Mouse (Mus musculus): ENCODE results near the gene Gm20479. TPM values are rescaled to one million over a fixed set of nuclear protein-coding genes. Genes with fewer than 3 reads are reported as not detected.
A peak's percentile ranks its signal among the peaks of the same experiment; 100 is the strongest.

The Gm20479 gene
- polyA plus RNA-seq, 1 experiment from 2014 or later, result not detected

DNA sequence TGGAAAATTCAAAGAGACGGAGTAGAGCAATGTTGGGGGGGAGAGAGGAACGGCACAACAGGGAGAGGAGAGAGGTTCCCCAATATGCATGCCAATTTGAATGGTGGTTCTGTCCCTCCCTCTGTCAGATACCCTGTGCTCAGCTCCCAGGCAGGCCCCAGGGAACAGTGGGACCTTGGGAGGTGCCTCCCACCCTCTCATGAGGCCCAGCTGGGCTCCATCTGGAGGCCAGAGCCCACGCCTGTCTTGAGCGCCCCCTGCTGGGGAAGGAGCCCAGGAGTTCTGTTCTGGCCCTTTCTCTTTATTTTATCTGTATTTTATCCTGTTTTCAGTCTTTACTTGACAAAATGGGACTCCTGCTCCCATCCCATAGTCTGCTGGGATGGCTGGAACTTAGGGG lies 27.5 kb upstream of the Gm20479 start:
- peaks cover 10% of the 10 kb centered on the region; the same call in 1 of the 2 replicates for H3K27me3 ChIP-seq
- ATAC-seq, result no peak
- no peaks in the 10 kb centered on the region for H3K9me3 ChIP-seq
- 33% methylated on average over 4 of the region's 4 CpGs for WGBS
- H3K4me2 ChIP-seq (replicated peaks), result no peak overlapping the region
- no peak overlapping the region for H3K27ac ChIP-seq
- no peaks in the 10 kb centered on the region for H3K36me3 ChIP-seq
- 0 out of 2 replicates have a peak, but pooled peaks cover 3% of the 10 kb centered on the region for H3K4me1 ChIP-seq (replicated peaks)
- no peak overlapping the region for H3K4me3 ChIP-seq (replicated peaks)
- no peak overlapping the region for H3K9ac ChIP-seq (replicated peaks)

- Histone ChIP-seq H3K27me3 (peaks cover 15% of the 10 kb centered on the region), H3K36me3 (no peaks in the 10 kb centered on the region), H3K27ac (no peak overlapping the region), H3K9ac (replicated peaks) (0 out of 2 replicates have a peak overlapping the region, but pooled peaks have one; percentile 7), H3K4me3 (replicated peaks) (no peak overlapping the region), H3K4me1 (replicated peaks) (0 out of 2 replicates have a peak, but pooled peaks cover 3% of the 10 kb centered on the region), H3K4me2 (replicated peaks) (no peak overlapping the region), H3K9me3 (no peaks in the 10 kb centered on the region)
- 64% methylated on average over 5 of the region's 5 CpGs for WGBS
- no peak for ATAC-seq
Measured at GRCm38 (mm10) chr7:27384134-27384533, 26.9 kb upstream of the Gm20479 start.

GRCm38 (mm10) chr7:27383233-27383632 lies 26.0 kb upstream of the Gm20479 start:
- Histone ChIP-seq H3K4me3 (replicated peaks) (no peak overlapping the region), H3K9ac (replicated peaks) (no peak overlapping the region), H3K27ac (no peak overlapping the region), H3K27me3 (peaks cover 21% of the 10 kb centered on the region), H3K36me3 (no peaks in the 10 kb centered on the region), H3K4me2 (replicated peaks) (no peak overlapping the region), H3K9me3 (no peaks in the 10 kb centered on the region), H3K4me1 (replicated peaks) (0 out of 2 replicates have a peak, but pooled peaks cover 3% of the 10 kb centered on the region)
- no peak for ATAC-seq
- 84% methylated on average over 1 of the region's 1 CpGs for WGBS

DNA sequence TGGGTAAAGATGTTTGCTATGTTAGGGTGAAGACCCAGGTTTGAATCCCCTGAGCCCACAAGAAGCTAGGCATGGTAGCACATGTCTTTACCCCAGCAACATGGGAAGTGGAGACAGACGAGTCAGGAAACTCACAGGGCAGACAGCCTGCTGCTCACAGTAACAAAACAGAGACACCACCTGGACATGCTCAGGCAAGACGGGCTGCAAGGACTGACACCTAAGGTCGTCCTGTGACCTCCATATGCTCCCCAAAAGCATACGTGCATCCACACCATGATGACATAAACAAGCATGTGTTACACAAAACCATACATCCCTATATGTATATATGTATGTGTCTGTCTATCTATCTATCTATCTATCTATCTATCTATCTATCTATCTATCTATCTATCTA lies 24.3 kb upstream of the Gm20479 start:
- 61% methylated on average over 4 of the region's 4 CpGs for WGBS
- no peak overlapping the region for H3K27ac ChIP-seq
- no peak overlapping the region for H3K4me2 ChIP-seq (replicated peaks)
- H3K9me3 ChIP-seq, result no peaks in the 10 kb centered on the region
- no peak overlapping the region for H3K9ac ChIP-seq (replicated peaks)
- no peak overlapping the region for H3K4me3 ChIP-seq (replicated peaks)
- H3K27me3 ChIP-seq, result peaks cover 35% of the 10 kb centered on the region
- no peak for ATAC-seq
- H3K4me1 ChIP-seq (replicated peaks), result 0 out of 2 replicates have a peak, but pooled peaks cover 3% of the 10 kb centered on the region
- no peaks in the 10 kb centered on the region for H3K36me3 ChIP-seq

GRCm38 (mm10) chr7:27381009-27381408 lies 23.8 kb upstream of the Gm20479 start:
- no peak for ATAC-seq
- H3K27me3 ChIP-seq, result peaks cover 40% of the 10 kb centered on the region

DNA sequence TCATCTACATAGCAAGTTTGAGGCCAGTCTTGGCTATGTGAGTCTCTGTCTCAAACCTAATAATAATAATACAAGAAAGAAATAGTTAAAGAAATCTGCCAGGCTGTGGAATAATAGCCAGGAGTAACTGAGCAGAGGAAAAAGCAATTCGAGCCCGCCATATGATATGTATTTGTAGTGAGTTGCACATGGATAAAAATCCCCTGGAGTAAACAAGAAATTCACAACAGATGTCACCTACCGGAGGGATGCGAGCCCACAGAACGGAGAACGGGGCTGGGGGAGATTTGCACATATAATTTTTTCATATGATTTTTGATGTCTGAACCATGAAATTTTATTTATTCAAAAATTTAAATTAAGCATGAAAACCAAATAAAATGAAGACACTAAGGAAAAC lies 22.6 kb upstream of the Gm20479 start:
- 0 out of 2 replicates have a peak, but pooled peaks cover 6% of the 10 kb centered on the region for H3K4me1 ChIP-seq (replicated peaks)
- 79% methylated on average over 6 of the region's 6 CpGs for WGBS
- no peak overlapping the region for H3K4me2 ChIP-seq (replicated peaks)
- no peaks in the 10 kb centered on the region for H3K9me3 ChIP-seq
- H3K36me3 ChIP-seq, result no peaks in the 10 kb centered on the region
- no peak overlapping the region for H3K4me3 ChIP-seq (replicated peaks)
- H3K9ac ChIP-seq (replicated peaks), result no peak overlapping the region
- no peak overlapping the region for H3K27ac ChIP-seq
- ATAC-seq, result no peak
- H3K27me3 ChIP-seq, result peaks cover 51% of the 10 kb centered on the region

More at GRCm38 (mm10) chr7:27381009-27381408, 23.8 kb upstream of the Gm20479 start:
- Histone ChIP-seq H3K36me3 (no peaks in the 10 kb centered on the region), H3K4me1 (replicated peaks) (0 out of 2 replicates have a peak, but pooled peaks cover 3% of the 10 kb centered on the region), H3K27ac (no peak overlapping the region), H3K4me3 (replicated peaks) (no peak overlapping the region), H3K9me3 (no peaks in the 10 kb centered on the region), H3K9ac (replicated peaks) (no peak overlapping the region), H3K4me2 (replicated peaks) (no peak overlapping the region)
- WGBS, result 59% methylated on average over 1 of the region's 1 CpGs

GRCm38 (mm10) chr7:27378431-27378830 lies 21.2 kb upstream of the Gm20479 start:
- Histone ChIP-seq H3K36me3 (no peaks in the 10 kb centered on the region), H3K4me2 (replicated peaks) (no peak overlapping the region), H3K9ac (replicated peaks) (no peak overlapping the region), H3K4me3 (replicated peaks) (no peak overlapping the region), H3K27ac (no peak overlapping the region), H3K4me1 (replicated peaks) (0 out of 2 replicates have a peak, but pooled peaks cover 3% of the 10 kb centered on the region), H3K9me3 (no peaks in the 10 kb centered on the region), H3K27me3 (peaks cover 64% of the 10 kb centered on the region)
- ATAC-seq, result no peak
- 21% methylated on average over 4 of the region's 4 CpGs for WGBS

DNA sequence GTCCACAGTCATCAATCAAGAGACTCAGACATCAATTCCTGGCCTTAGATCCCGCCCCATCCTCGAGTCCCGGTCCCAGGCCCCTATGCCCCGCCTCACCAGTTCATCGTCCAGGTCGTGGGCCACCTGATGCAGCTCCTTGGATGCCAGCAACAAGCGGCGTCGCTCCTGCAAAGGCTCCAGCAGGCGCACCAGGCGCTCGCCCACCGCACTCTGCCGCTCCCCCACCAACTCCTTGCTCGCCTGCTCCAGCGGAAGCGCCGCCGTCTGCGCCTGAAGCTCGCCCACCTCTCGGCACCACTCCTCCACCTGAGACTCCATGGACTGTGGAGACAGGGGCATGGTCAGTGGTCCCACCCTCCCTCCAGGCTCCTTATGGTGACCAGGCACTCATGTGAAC lies 18.1 kb upstream of the Gm20479 start:
- Histone ChIP-seq H3K27ac (no peak overlapping the region), H3K27me3 (peaks cover 86% of the 10 kb centered on the region), H3K9ac (replicated peaks) (no peak overlapping the region), H3K4me3 (replicated peaks) (no peak overlapping the region), H3K9me3 (0 out of 2 replicates have a peak, but pooled peaks cover 2% of the 10 kb centered on the region), H3K36me3 (no peaks in the 10 kb centered on the region), H3K4me1 (replicated peaks) (peaks cover 8% of the 10 kb centered on the region), H3K4me2 (replicated peaks) (peak overlapping the region; percentile 25)
- no peak for ATAC-seq
- 2% methylated on average over 22 of the region's 22 CpGs for WGBS

- peak overlapping the region; percentile 8; the same call in 1 of the 2 replicates for H3K4me3 ChIP-seq (replicated peaks)
- 0 out of 2 replicates have a peak, but pooled peaks cover 5% of the 10 kb centered on the region for H3K36me3 ChIP-seq
Measured at GRCm38 (mm10) chr7:27371715-27372462, 14.7 kb upstream of the Gm20479 start.

DNA sequence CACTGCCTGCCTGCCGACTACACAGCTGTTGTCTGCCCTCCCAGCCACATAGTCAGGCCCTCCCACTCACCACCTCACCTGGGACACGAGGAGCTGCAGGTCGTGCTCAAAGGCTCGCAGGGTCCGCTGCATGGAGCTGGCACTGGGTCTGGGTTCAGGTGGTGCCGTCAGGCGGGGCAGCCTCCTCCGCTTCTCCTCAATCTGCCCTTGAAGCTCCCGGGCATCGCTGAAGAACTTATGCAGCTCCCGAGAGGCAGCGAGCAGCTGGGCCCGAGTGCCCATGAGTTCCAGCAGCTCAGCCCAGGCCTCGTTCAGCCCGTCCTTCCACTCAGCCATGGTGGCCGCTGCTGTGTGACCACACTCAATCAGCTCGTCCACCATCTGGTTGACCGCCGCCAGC lies 11.9 kb upstream of the Gm20479 start:
- Histone ChIP-seq H3K9ac (replicated peaks) (no peak overlapping the region), H3K4me1 (replicated peaks) (peaks cover 11% of the 10 kb centered on the region), H3K27me3 (peaks cover 100% of the 10 kb centered on the region), H3K27ac (no peak overlapping the region), H3K4me2 (replicated peaks) (no peak overlapping the region), H3K36me3 (0 out of 2 replicates have a peak, but pooled peaks cover 5% of the 10 kb centered on the region), H3K4me3 (replicated peaks) (no peak overlapping the region), H3K9me3 (peaks cover 8% of the 10 kb centered on the region)
- WGBS, result 85% methylated on average over 19 of the region's 19 CpGs
- no peak for ATAC-seq

More at GRCm38 (mm10) chr7:27371715-27372462, 14.7 kb upstream of the Gm20479 start:
- H3K4me1 ChIP-seq (replicated peaks), result peaks cover 14% of the 10 kb centered on the region
- 5% methylated on average over 44 of the region's 44 CpGs for WGBS
- H3K4me2 ChIP-seq (replicated peaks), result peak overlapping the region; percentile 36
- no peak overlapping the region for H3K9ac ChIP-seq (replicated peaks)
- peaks cover 98% of the 10 kb centered on the region for H3K27me3 ChIP-seq
- no peak for ATAC-seq
- no peak overlapping the region for H3K27ac ChIP-seq
- H3K9me3 ChIP-seq, result peaks cover 8% of the 10 kb centered on the region

GRCm38 (mm10) chr7:27367976-27368375 lies 10.8 kb upstream of the Gm20479 start:
- H3K9ac ChIP-seq (replicated peaks), result 0 out of 2 replicates have a peak overlapping the region, but pooled peaks have one; percentile 23
- peaks cover 100% of the 10 kb centered on the region for H3K27me3 ChIP-seq
- 0 out of 2 replicates have a peak, but pooled peaks cover 5% of the 10 kb centered on the region for H3K36me3 ChIP-seq
- no peak overlapping the region for H3K27ac ChIP-seq
- ATAC-seq, result no peak
- peak overlapping the region; percentile 8; the same call in 1 of the 2 replicates for H3K4me3 ChIP-seq (replicated peaks)
- H3K4me1 ChIP-seq (replicated peaks), result peaks cover 11% of the 10 kb centered on the region
- 13% methylated on average over 11 of the region's 11 CpGs for WGBS
- peaks cover 8% of the 10 kb centered on the region for H3K9me3 ChIP-seq
- peak overlapping the region; percentile 23; the same call in 1 of the 2 replicates for H3K4me2 ChIP-seq (replicated peaks)

GRCm38 (mm10) chr7:27366082-27366844 lies 9.0 kb upstream of the Gm20479 start:
- H3K4me2 ChIP-seq (replicated peaks), result no peak overlapping the region
- H3K4me1 ChIP-seq (replicated peaks), result peaks cover 10% of the 10 kb centered on the region
- H3K9ac ChIP-seq (replicated peaks), result no peak overlapping the region
- WGBS, result 37% methylated on average over 21 of the region's 21 CpGs
- no peak overlapping the region for H3K27ac ChIP-seq
- peaks cover 91% of the 10 kb centered on the region for H3K27me3 ChIP-seq
- H3K36me3 ChIP-seq, result 0 out of 2 replicates have a peak, but pooled peaks cover 5% of the 10 kb centered on the region
- no peak overlapping the region for H3K4me3 ChIP-seq (replicated peaks)
- no peak for ATAC-seq
- peaks cover 8% of the 10 kb centered on the region for H3K9me3 ChIP-seq
